Mouse (Mus musculus): Measurements from ENCODE around the gene Pogz. TPM values are rescaled to one million over a fixed set of nuclear protein-coding genes. Genes with fewer than 3 reads are reported as not detected.
A peak's percentile ranks its signal among the peaks of the same experiment; 100 is the strongest.
"Not testable (repeated sequence)": the region's sequence is repeated elsewhere in the genome, so short reads cannot be mapped to it uniquely, and the experiment has no call there.

Gene Pogz
- polyA plus RNA-seq, 1 experiment from 2014 or later = 15.3 TPM

GRCm38 (mm10) chr3:94881840-94882239, 44.5 kb downstream of the Pogz start:
- Histone ChIP-seq H3K4me1 (peaks cover 14% of the 10 kb centered on the region), H3K9ac (no peak overlapping the region), H3K4me2 (replicated peaks) (no peak overlapping the region), H3K9me3 (replicated peaks) (no peaks in the 10 kb centered on the region), H3K27ac (replicated peaks) (no peak overlapping the region), H3K36me3 (peaks cover 83% of the 10 kb centered on the region), H3K4me3 (replicated peaks) (no peak overlapping the region), H3K27me3 (no peaks in the 10 kb centered on the region)
- no peak for ATAC-seq (ENCODE audit: insufficient number of reproducible peaks, low FRiP score, low TSS enrichment, low read depth)
- 76% methylated on average over 4 of the region's 4 CpGs for WGBS

- peaks cover 76% of the 10 kb centered on the region for H3K36me3 ChIP-seq
- no peak overlapping the region for H3K9ac ChIP-seq
- WGBS = 84% methylated on average over 3 of the region's 3 CpGs
- H3K4me1 ChIP-seq = peaks cover 18% of the 10 kb centered on the region
- H3K27me3 ChIP-seq = no peaks in the 10 kb centered on the region
- no peak for ATAC-seq (ENCODE audit: insufficient number of reproducible peaks, low FRiP score, low TSS enrichment, low read depth)
- no peak overlapping the region for H3K4me2 ChIP-seq (replicated peaks)
- no peak overlapping the region for H3K4me3 ChIP-seq (replicated peaks)
- no peak overlapping the region for H3K27ac ChIP-seq (replicated peaks)
- H3K9me3 ChIP-seq (replicated peaks) = no peaks in the 10 kb centered on the region
Observed at GRCm38 (mm10) chr3:94882579-94882978, 45.2 kb downstream of the Pogz start.

DNA sequence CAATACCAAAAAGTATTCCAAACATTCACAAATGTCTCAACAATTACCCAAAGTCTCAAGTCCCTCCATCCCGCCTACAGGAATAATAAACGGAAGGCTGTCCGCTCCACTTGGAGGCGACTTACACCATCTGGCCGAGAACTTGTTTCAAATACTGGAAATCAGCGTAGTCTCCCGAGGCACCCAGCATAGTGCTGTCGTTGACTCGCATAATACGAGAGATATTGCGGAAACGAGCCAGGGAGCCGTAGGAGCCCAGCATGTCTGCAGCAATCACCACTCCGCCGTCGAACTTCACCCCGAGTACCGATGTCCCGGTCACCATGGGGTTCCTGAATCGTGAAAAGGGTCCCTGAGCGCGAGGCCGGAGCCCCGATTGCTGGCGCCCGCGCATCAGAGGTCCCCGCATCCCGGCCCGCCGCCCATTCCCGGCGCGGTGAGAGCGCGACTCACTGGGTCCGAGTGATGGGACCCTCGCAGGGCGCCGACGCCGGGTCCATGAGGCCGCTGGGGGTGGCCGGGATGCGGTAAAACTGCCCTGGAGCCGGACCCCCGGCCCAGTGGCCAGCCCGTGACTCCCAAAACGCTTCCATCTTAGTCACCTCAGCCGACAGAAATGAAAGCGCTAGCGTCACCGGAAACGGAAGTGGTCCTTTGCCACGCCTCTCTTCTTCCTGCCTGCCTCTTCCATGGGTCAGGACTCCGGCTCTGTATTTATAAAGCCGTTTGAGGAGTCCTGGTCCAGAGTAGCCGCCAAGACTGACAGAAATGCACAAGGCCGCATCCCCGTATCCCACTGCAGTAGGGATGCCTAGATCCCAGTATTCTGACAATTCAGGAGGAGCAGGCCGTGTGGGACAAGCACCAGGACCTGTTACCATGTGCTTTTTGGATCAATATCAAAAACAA, 49.2 kb downstream of the Pogz start, which contains the start of gene Psmb4:
Gene Psmb4, minus strand, starts transcription at position 646 of the 909 bp plus-strand sequence.
- under 1% methylated on average over 61 of the region's 61 CpGs for WGBS
- peaks cover 18% of the 10 kb centered on the region for H3K4me1 ChIP-seq
- H3K9ac ChIP-seq = peak within 1 kb of the TSS; percentile 90
- peaks cover 39% of the 10 kb centered on the region for H3K36me3 ChIP-seq
- peak; percentile 79 for ATAC-seq (ENCODE audit: insufficient number of reproducible peaks, low FRiP score, low TSS enrichment, low read depth)
- peak within 1 kb of the TSS; percentile 71 for H3K4me2 ChIP-seq (replicated peaks)
- no peaks in the 10 kb centered on the region for H3K9me3 ChIP-seq (replicated peaks)
- peak within 1 kb of the TSS; percentile 84 for H3K27ac ChIP-seq (replicated peaks)
- H3K27me3 ChIP-seq = no peaks in the 10 kb centered on the region
- peak within 1 kb of the TSS; percentile 98 for H3K4me3 ChIP-seq (replicated peaks)

DNA sequence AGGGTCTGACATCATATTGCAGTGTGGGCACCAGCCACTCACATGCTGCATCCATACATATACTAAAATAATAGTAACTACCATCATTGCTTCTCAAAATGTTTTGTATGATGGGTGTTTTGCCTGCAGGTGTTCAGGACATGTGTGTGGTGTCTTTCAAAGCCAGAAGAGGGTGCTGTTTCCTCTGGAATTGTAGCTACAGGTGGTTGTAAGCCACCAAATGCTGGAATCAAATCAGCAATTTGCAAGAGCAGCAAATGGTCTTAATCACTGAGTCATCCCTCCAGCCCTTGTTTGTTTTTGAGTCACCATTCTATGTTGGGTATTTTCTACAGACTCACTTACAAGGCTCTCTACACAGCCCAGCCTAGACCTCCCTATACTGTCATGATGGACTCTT, 51.2 kb downstream of the Pogz start:
- no peak overlapping the region for H3K4me3 ChIP-seq (replicated peaks)
- H3K27ac ChIP-seq (replicated peaks) = no peak overlapping the region
- H3K4me2 ChIP-seq (replicated peaks) = no peak overlapping the region
- H3K27me3 ChIP-seq = no peaks in the 10 kb centered on the region
- ATAC-seq (ENCODE audit: insufficient number of reproducible peaks, low FRiP score, low TSS enrichment, low read depth) = no peak
- peaks cover 18% of the 10 kb centered on the region for H3K4me1 ChIP-seq
- no peak overlapping the region for H3K9ac ChIP-seq
- H3K9me3 ChIP-seq (replicated peaks) = no peaks in the 10 kb centered on the region
- peaks cover 20% of the 10 kb centered on the region for H3K36me3 ChIP-seq

- Histone ChIP-seq H3K9me3 (replicated peaks) (no peaks in the 10 kb centered on the region), H3K4me2 (replicated peaks) (no peak overlapping the region), H3K27ac (replicated peaks) (no peak overlapping the region), H3K27me3 (0 out of 2 replicates have a peak, but pooled peaks cover 2% of the 10 kb centered on the region), H3K4me3 (replicated peaks) (no peak overlapping the region), H3K36me3 (no peaks in the 10 kb centered on the region), H3K4me1 (no peaks in the 10 kb centered on the region), H3K9ac (no peak overlapping the region)
- ATAC-seq (ENCODE audit: insufficient number of reproducible peaks, low FRiP score, low TSS enrichment, low read depth) = no peak
- 59% methylated on average over 3 of the region's 3 CpGs for WGBS
Observed at GRCm38 (mm10) chr3:94894076-94894475, 56.7 kb downstream of the Pogz start.

- Histone ChIP-seq H3K9me3 (replicated peaks) (no peaks in the 10 kb centered on the region), H3K27ac (replicated peaks) (no peak overlapping the region), H3K36me3 (no peaks in the 10 kb centered on the region), H3K4me3 (replicated peaks) (no peak overlapping the region), H3K9ac (no peak overlapping the region), H3K4me2 (replicated peaks) (no peak overlapping the region), H3K27me3 (no peaks in the 10 kb centered on the region), H3K4me1 (no peaks in the 10 kb centered on the region)
- no peak for ATAC-seq (ENCODE audit: insufficient number of reproducible peaks, low FRiP score, low TSS enrichment, low read depth)
- 20% methylated on average over 7 of the region's 7 CpGs for WGBS
Observed at GRCm38 (mm10) chr3:94902747-94903146, 65.4 kb downstream of the Pogz start.

DNA sequence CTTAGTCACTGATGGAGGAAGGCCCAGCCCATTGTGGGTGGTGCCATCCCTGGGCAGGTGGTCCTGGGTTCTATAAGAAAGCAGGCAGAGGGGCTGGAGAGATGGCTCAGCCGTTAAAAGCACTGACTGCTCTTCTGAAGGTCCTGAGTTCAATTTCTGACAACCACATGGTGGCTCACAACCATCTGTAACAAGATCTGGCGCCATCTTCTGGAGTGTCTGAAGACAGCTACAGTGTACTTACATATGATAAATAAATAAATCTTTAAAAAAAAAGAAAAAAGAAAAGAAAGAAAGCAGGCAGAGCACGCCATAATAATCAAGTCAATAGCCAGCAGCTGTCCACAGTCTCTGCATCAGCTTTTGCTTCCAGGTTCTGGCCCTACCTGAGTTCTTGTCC, 67.4 kb downstream of the Pogz start:
- not testable (repeated sequence) for H3K27ac ChIP-seq (replicated peaks); H3K4me2 ChIP-seq (replicated peaks); H3K27me3 ChIP-seq; H3K4me1 ChIP-seq; H3K9me3 ChIP-seq (replicated peaks); H3K4me3 ChIP-seq (replicated peaks); H3K36me3 ChIP-seq; H3K9ac ChIP-seq; ATAC-seq (ENCODE audit: insufficient number of reproducible peaks, low FRiP score, low TSS enrichment, low read depth)
- WGBS = 56% methylated on average over 3 of the region's 3 CpGs

- no peak for ATAC-seq (ENCODE audit: insufficient number of reproducible peaks, low FRiP score, low TSS enrichment, low read depth)
- H3K9me3 ChIP-seq (replicated peaks) = no peaks in the 10 kb centered on the region
- WGBS = 52% methylated on average over 1 of the region's 1 CpGs
- no peak overlapping the region for H3K4me3 ChIP-seq (replicated peaks)
- no peak overlapping the region for H3K4me2 ChIP-seq (replicated peaks)
- no peaks in the 10 kb centered on the region for H3K27me3 ChIP-seq
- no peak overlapping the region for H3K27ac ChIP-seq (replicated peaks)
- H3K4me1 ChIP-seq = no peaks in the 10 kb centered on the region
- H3K9ac ChIP-seq = no peak overlapping the region
- no peaks in the 10 kb centered on the region for H3K36me3 ChIP-seq
Observed at GRCm38 (mm10) chr3:94906482-94906881, 69.1 kb downstream of the Pogz start.

DNA sequence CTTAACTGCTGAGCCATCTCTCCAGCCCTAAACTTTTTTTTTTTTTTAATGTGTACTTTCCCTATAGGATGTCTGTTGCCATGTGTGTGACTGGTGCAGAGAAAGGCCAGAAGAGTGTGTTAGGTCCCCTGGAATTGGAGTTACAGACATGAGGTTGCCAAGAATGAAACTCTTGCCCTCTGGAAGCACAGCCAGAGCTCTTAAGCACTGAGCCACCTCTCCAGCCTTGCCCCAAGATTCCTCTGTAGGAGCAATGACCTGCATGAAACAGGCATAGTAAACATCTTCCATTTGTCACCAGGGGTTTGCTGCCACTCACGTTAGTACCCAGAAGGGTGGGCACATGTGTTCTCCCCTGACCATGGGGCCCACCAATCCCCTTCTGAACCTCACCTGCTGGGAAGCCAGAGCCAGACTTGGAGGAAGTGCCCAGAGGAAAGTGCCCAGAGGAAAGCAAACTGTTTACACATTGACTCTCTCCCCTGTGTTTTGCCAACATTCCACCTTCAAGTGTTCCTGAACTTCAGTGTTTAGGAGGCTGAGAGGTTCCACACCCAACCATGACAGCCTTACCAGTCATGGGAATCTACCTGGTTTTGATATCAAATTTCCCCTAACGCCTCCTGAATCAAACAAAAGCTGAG, 73.8 kb downstream of the Pogz start:
- no peak overlapping the region for H3K27ac ChIP-seq (replicated peaks)
- WGBS = 55% methylated on average over 2 of the region's 2 CpGs

DNA sequence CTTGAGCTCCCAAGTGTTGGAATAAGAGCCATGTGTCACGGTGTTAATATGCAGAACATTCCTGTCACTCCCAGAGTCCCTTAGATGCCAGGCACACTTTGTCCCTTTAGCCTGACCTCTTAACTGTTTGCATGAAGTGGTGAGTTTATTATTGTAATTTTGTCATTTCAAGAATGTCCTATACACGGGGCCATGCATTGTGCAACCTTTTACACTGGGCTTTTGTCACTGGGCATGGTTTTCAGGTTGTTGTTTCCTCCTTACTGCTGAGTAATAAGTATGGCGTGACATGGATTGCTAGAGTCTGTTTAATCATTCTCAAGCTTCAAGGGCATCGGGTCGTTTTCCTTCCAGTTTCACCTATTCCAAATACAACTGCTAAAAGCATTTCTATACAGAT, 76.4 kb downstream of the Pogz start:
- no peak for ATAC-seq (ENCODE audit: insufficient number of reproducible peaks, low FRiP score, low TSS enrichment, low read depth)
- 55% methylated on average over 5 of the region's 5 CpGs for WGBS
- H3K4me3 ChIP-seq (replicated peaks) = no peak overlapping the region
- no peaks in the 10 kb centered on the region for H3K27me3 ChIP-seq
- 0 out of 2 replicates have a peak, but pooled peaks cover 12% of the 10 kb centered on the region for H3K4me1 ChIP-seq
- H3K9ac ChIP-seq = no peak overlapping the region
- no peaks in the 10 kb centered on the region for H3K36me3 ChIP-seq
- no peak overlapping the region for H3K27ac ChIP-seq (replicated peaks)
- H3K4me2 ChIP-seq (replicated peaks) = no peak overlapping the region
- H3K9me3 ChIP-seq (replicated peaks) = no peaks in the 10 kb centered on the region

More for the DNA sequence above, 73.8 kb downstream of the Pogz start:
- no peaks in the 10 kb centered on the region for H3K27me3 ChIP-seq
- no peaks in the 10 kb centered on the region for H3K36me3 ChIP-seq
- H3K9ac ChIP-seq = no peak overlapping the region
- no peak for ATAC-seq (ENCODE audit: insufficient number of reproducible peaks, low FRiP score, low TSS enrichment, low read depth)
- H3K4me2 ChIP-seq (replicated peaks) = no peak overlapping the region
- H3K9me3 ChIP-seq (replicated peaks) = no peaks in the 10 kb centered on the region
- no peak overlapping the region for H3K4me3 ChIP-seq (replicated peaks)
- 0 out of 2 replicates have a peak, but pooled peaks cover 4% of the 10 kb centered on the region for H3K4me1 ChIP-seq

DNA sequence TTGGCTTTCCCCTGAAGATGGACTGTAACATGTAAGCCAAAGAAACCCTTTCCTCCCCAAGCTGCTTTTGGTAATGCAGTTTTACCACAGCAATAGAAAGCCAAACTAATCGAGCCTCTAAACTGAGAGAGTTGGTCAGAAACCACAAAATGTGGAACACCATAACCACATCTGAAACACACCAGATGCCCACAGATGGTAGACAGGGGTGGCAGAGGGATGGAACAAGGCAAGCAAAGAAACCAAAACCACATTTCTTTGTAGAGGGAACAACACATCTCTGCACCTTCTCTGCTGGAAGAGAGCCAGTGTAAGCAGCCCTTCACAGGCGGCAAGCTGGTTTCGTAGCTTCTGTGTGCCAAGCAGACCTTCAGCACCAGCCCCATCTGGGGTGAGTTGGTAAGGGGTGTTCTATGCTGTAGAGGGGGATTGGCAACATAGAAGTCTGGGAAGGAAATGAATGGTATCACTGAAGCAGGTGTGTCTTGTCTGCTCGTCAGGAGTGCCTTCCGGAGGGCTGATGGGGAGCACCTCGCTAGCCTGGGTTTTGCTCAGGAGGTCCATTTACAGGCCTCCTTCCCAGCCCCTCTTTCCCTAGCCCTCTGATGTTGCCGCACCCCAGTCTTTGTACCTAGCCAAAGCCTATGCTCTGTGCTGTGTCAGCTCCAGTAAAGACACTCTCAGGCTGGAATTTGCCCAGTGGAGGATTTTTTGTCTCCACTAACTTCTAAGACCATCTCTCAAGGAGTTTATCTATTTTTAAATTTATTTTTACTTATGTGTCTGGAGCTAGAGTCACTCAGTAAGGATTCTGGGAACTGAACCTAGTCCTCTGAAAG, 78.8 kb downstream of the Pogz start:
- Histone ChIP-seq H3K27me3 (no peaks in the 10 kb centered on the region), H3K9me3 (replicated peaks) (no peaks in the 10 kb centered on the region), H3K36me3 (no peaks in the 10 kb centered on the region), H3K27ac (replicated peaks) (no peak overlapping the region), H3K4me1 (0 out of 2 replicates have a peak, but pooled peaks cover 12% of the 10 kb centered on the region), H3K4me2 (replicated peaks) (no peak overlapping the region), H3K4me3 (replicated peaks) (no peak overlapping the region), H3K9ac (no peak overlapping the region)
- peak; percentile 57; the same call in 1 of the 2 replicates for ATAC-seq (ENCODE audit: insufficient number of reproducible peaks, low FRiP score, low TSS enrichment, low read depth)
- 50% methylated on average over 7 of the region's 7 CpGs for WGBS
